In genomic region chr5:24774549-24774948, GRCm38 (mm10) we compare ENCODE assay signal across 10 mouse cellular contexts. TPM values are rescaled to one million over a fixed set of nuclear protein-coding genes. Genes with fewer than 3 reads are reported as not detected.
DNase-seq lines count a peak whose midpoint lies in the region; ATAC-seq and TF ChIP-seq lines count a peak whose summit lies in the region.
"Not testable (repeated sequence)": the region's sequence is repeated elsewhere in the genome, so short reads cannot be mapped to it uniquely, and the experiment has no call there.
"Had no signal": no experiment of that assay in that cellular context is flagged by ENCODE, and none has a peak within 500 bp of the region (broad histone marks: within the 10 kb centered on the region; RNA-seq: fewer than 3 reads in every experiment).

No protein-coding gene starts in this region.

- 64% methylated on average over 16 of the region's 16 CpGs for WGBS in hindbrain, embryonic 16.5 days
- 77% methylated on average over 16 of the region's 16 CpGs for WGBS in lung, embryonic 14.5 days

- H3K4me1 ChIP-seq in hindbrain, embryonic 16.5 days (ENCODE audit: control insufficient read depth, insufficient read depth, low read depth, low read length); lung, embryonic 14.5 days (ENCODE audit: insufficient read depth): not testable (repeated sequence)

- TF ChIP-seq POLR2A in brain, embryonic 14.5 days (IDR thresholded peaks at IDR 0.05; ENCODE audit: borderline replicate concordance, extremely low read depth, insufficient read depth, insufficient read length, poor library complexity, severe bottlenecking) = not testable (repeated sequence)

- TF ChIP-seq CTCF in brain, embryonic 14.5 days (IDR thresholded peaks at IDR 0.05; ENCODE audit: borderline replicate concordance, extremely low read depth, insufficient read depth, insufficient read length); lung, embryonic 14.5 days (IDR thresholded peaks at IDR 0.05; ENCODE audit: low read depth): not testable (repeated sequence)

- H3K4me2 ChIP-seq in hindbrain, embryonic 16.5 days (ENCODE audit: low read length) = 0 out of 2 replicates have a peak overlapping the region, but pooled peaks have one; percentile 15
- not testable (repeated sequence) for H3K4me2 ChIP-seq in lung, embryonic 14.5 days

- H3K9me3 ChIP-seq in hindbrain, embryonic 16.5 days (ENCODE audit: control insufficient read depth, low read length); lung, embryonic 14.5 days (ENCODE audit: low read depth, low read length): not testable (repeated sequence)

- H3K27me3 ChIP-seq in hindbrain, embryonic 16.5 days (replicated peaks; ENCODE audit: control insufficient read depth, insufficient read depth, low read length); lung, embryonic 14.5 days (ENCODE audit: insufficient read depth, low read length): not testable (repeated sequence)

- not testable (repeated sequence) for H3K27ac ChIP-seq in hindbrain, embryonic 16.5 days (ENCODE audit: low read depth, low read length); lung, embryonic 14.5 days (ENCODE audit: low read depth)

- DNase-seq in brain, embryonic 14.5 days (ENCODE audit: low read depth) = peak; percentile 54
- DNase-seq in cerebellum, postnatal 14 days = peak; percentile 17 to 26
- DNase-seq in left cerebral cortex, postnatal 4 days = peak; percentile 41
- peak; percentile 17 for DNase-seq in lung, embryonic 14.5 days

- intact Hi-C loops in left cerebral cortex, postnatal 4 days (cut with DNase I) = not testable (repeated sequence)

- H3K36me3 ChIP-seq in hindbrain, embryonic 16.5 days (ENCODE audit: control insufficient read depth, insufficient read depth, low read length); lung, embryonic 14.5 days (ENCODE audit: insufficient read depth): not testable (repeated sequence)

- ATAC-seq in hindbrain, embryonic 16.5 days; lung, embryonic 14.5 days (ENCODE audit: insufficient read depth): not testable (repeated sequence)

- H3K4me3 ChIP-seq in hindbrain, embryonic 16.5 days (ENCODE audit: low read length); lung, embryonic 14.5 days (ENCODE audit: low read depth, low read length): not testable (repeated sequence)

- not testable (repeated sequence) for H3K9ac ChIP-seq in hindbrain, embryonic 16.5 days (ENCODE audit: low read depth, low read length); lung, embryonic 14.5 days

RNA-seq across cellular contexts. Expression of gene Crygn, which starts 16.7 kb away (rescaled TPM):
- not detected in 2 replicates for polyA plus RNA-seq in brain, embryonic 14.5 days (2012; rRNA removed)
- 1.3 and 1.6 TPM in 2 replicates for polyA plus RNA-seq in hindbrain, embryonic 16.5 days (2015; fragmentation: Nextera tagmentation; extraction: Ambion mirVana)
- total RNA-seq in left cerebral cortex, postnatal 4 days (2021) = 1 to 10 TPM in 1 of 2 experiments, not detected in 1; 3.9 TPM
- 1.8 and 2.3 TPM in 2 replicates for polyA plus RNA-seq in lung, embryonic 14.5 days (2014; fragmentation: Nextera tagmentation; extraction: Ambion mirVana)
- total RNA-seq: G1E had no signal
- polyA plus RNA-seq: embryonic facial prominence, embryonic 11.5 days; erythroblast, embryonic 14.5 days; forebrain, embryonic 13.5 days; Patski had no signal

RNA-seq across cellular contexts. Expression of gene Wdr86, which starts 44.0 kb away (rescaled TPM):
- polyA plus RNA-seq in brain, embryonic 14.5 days (2012; rRNA removed) = 10.8 and 11.9 TPM in 2 replicates
- polyA plus RNA-seq in hindbrain, embryonic 16.5 days (2015; fragmentation: Nextera tagmentation; extraction: Ambion mirVana) = 8.0 and 10.7 TPM in 2 replicates
- 1 to 10 TPM; 2.6 to 3.3 TPM for total RNA-seq in left cerebral cortex, postnatal 4 days (2021)
- polyA plus RNA-seq in lung, embryonic 14.5 days (2014; fragmentation: Nextera tagmentation; extraction: Ambion mirVana) = 39.7 and 43.9 TPM in 2 replicates
- polyA plus RNA-seq: erythroblast, embryonic 14.5 days; G1E; Patski had no signal
